Mouse (Mus musculus) brown adipose tissue, adult 24 weeks (tissue): ENCODE data around the gene Mxra8. TPM values are rescaled to one million over a fixed set of nuclear protein-coding genes. Genes with fewer than 3 reads are reported as not detected.

Source experiments
- H3K27ac ChIP-seq: fragments of 200-500 bp; replicated peaks from 2 replicates; pipeline ENCODE4 v1.5.1; 2012; ENCODE audit warnings: low read depth, mild to moderate bottlenecking, low read length
- H3K4me1 ChIP-seq: fragments of 200-500 bp; 2 replicates; pipeline ENCODE4 v1.6.1; 2012; ENCODE audit warnings: low read length, mixed read lengths; ENCODE audit not compliant: control insufficient read depth, insufficient read depth, insufficient read length
- H3K4me3 ChIP-seq: fragments of 200-500 bp; 2 replicates; pipeline ENCODE4 v1.5.1; 2012; ENCODE audit warnings: low read depth, mild to moderate bottlenecking, low read length, moderate library complexity; ENCODE audit not compliant: insufficient read depth
- polyA plus RNA-seq: library from polyadenylated mRNA; stranded (reverse); fragments of >200 nt; gene quantifications from 2 replicates; pipeline ENCODE4 v1.2.4, GENCODE M21; 2012; ENCODE audit not compliant: missing spikeins, insufficient read depth, insufficient read length

Gene Mxra8
- polyA plus RNA-seq, 1 experiment, result 22.3 TPM

DNA sequence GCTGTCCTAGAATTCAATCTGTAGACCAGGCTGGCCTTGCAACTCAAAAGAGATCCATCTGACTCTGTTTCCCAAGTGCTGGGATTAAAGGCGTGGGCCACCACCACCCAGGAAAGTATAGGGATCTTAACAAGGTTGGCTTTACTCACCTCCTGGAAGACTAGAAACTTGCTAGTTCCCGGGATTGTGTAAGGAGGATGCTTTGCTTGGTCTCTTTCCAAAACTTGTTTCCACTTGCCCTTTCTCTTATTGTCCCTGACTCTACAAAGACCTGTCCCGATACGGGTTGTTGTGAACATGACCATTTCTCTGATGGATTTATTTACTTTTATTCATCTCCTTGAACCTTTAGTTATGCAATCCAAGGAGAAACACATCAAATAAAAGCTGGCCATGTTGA, 9.6 kb upstream of the Mxra8 start:
- peaks cover 10% of the 10 kb centered on the region for H3K4me1 ChIP-seq
- H3K27ac ChIP-seq, result no peak overlapping the region
- no peak overlapping the region for H3K4me3 ChIP-seq

DNA sequence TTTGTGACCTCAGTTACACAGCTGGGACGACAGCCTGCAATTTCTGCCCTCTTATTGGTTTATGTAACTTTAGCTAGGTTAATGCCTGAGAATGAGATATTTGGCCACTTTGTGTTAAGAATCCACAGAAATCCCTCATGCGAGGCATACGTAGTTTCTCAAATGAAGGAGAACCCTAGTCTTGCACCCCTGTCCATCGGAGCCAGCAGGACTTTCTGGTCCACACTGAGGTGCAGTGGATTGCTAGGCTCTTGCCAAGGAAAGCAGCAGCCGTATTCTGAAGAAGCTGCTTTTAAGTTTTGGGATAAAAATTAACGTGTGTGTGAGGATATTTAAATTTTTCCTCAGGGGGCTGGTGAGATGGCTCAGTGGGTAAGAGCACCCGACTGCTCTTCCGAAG, 8.9 kb upstream of the Mxra8 start:
- H3K4me3 ChIP-seq, result 0 out of 2 replicates have a peak overlapping the region, but pooled peaks have one; percentile 8
- peaks cover 10% of the 10 kb centered on the region for H3K4me1 ChIP-seq
- H3K27ac ChIP-seq, result no peak overlapping the region

DNA sequence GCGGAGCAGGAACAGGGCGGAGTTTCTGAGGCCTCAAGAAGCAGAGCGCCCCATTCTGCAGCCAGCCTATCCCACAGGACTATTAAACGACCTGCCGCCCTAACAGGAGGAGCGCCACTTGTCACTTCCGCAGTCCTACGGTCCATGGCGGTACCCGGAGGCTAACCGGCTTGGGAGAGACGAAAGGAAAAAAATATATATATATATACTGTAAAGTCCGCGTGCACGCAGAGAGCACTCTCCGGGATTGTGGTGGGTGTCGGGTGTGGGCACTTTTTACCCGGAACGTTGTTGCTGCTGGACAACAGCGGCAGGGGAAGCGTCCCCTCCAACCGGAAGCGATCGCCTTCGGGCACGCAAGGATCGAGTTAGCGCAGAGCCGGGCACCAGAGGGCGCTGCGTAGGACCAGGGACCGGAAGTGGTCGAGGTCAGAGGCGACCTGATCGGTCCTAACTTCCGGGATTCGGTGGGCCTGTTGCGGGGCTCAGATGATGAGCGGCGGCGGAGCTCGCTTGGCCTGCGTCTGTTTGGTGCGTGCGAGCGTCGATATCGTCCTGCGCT, 8.2 kb upstream of the Mxra8 start, which contains the start of gene Aurkaip1:
Gene Aurkaip1 (plus strand): TSS at position 68 of the 562 bp plus-strand sequence.
- Histone ChIP-seq H3K4me3 (peak within 1 kb of the TSS; percentile 80), H3K4me1 (peaks cover 10% of the 10 kb centered on the region), H3K27ac (peak within 1 kb of the TSS; percentile 77)

DNA sequence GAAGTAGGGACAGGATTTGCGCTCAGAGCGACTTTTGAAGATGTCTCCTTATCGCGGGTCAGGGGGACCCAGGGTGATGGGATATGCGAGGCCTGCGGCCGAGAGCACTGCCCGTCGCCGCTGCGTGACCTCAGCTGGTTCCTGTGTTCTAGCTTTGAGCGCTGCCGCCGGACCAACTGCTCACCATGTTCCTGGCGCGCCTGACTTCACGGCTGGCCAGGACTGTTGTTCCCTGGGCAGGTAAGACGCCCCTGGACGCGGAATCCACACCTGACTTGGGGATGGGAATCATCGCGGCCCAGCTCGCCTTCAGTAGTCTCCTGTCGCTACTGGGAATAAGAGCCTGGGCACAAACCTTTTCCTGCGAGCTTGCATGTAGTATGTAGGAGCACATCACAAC, 7.6 kb upstream of the Mxra8 start:
- Histone ChIP-seq H3K4me3 (peak overlapping the region; percentile 80), H3K27ac (peak overlapping the region; percentile 77), H3K4me1 (peaks cover 10% of the 10 kb centered on the region)

DNA sequence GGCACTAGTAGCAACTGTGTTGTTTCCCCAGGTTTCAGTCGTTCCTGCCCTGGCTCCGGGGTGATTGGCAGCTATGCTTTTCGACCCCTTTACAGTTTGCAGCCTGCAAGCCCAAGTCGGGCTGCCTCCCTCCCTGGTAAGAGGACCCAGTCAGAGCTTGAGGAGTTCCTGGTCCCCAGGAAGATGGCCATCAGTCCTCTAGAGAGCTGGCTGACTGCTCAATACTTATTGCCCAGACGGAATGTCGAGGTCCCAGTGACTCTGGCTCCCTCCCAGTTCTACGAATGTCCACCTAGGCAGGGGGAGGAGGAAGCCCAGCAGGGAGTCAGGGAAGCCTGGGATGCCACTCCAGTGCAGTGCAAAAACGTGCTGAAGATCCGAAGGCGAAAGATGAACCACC, 7.2 kb upstream of the Mxra8 start:
- Histone ChIP-seq H3K4me1 (peaks cover 11% of the 10 kb centered on the region), H3K4me3 (peak overlapping the region; percentile 80), H3K27ac (peak overlapping the region; percentile 77)

DNA sequence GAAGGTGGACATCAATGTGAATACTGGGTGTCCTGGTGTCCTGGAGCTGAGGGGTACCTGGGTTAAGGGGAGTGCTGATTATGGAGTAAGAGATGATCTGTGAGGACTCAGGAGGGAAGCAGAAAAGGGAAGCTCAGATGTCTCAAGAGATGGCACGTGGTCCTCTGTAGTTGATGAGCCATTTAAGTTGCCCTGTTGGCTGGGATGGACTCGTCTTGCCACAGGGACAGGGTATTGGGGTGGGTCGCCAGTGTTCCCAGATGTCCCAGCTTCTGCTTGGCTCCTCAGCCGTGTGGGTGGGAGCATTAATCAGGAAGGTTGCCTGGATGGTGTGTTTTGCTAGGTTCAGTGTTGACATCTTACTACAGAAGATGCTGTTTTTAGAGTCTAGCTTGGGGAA, 6.2 kb upstream of the Mxra8 start:
- H3K27ac ChIP-seq, result no peak overlapping the region
- peaks cover 19% of the 10 kb centered on the region for H3K4me1 ChIP-seq
- no peak overlapping the region for H3K4me3 ChIP-seq

DNA sequence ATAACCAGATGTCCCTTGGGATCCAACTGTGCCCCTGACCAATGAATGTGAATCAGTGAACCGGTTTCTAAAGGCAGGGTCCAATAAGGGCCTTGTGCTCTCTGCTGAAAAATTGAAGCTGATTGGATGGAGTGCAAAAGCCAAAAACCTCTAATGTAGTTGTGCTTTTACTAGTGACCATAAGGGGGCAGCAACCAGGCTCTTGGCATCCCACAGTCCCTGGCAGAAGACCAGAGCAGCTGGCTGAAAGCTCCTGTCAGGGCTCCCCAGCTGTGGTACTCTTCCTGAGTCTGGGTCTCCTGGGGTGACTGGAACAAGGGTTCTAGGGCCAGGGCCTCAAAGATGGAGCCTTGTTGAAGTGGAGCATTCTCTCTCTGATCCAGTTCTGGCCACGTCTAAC, 5.6 kb upstream of the Mxra8 start:
- H3K27ac ChIP-seq, result peak overlapping the region; percentile 60
- peaks cover 21% of the 10 kb centered on the region for H3K4me1 ChIP-seq
- H3K4me3 ChIP-seq, result no peak overlapping the region

DNA sequence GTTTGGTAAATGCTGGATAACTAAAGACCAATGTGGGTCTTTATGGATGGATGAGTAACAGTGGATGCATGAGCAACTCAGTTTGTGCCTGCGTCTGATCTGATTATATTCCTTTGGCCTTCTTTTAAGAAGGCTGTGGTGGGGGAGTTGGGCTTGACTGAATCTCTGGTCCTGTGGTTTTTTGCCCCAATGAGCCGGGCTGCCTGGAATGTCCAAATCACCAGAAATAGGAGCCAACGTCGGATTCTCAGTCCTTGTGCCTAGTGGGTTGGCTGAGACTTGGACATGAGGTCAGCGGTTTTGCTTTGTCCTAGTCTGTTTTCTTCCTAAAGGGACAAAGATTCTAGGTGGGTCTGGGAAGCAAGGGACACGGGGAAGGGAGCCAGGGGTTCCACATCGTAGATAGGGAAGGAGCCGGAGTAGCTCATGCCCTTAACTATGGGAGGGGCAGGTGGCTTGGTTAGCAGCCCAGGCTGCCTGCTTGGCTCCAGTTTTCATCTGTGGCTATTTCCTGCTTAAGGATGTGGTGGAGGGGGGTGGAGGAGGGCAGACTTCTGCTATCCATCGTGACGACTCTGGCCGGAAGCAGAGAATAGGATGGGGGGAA, 2.0 kb upstream of the Mxra8 start:
- Histone ChIP-seq H3K4me3 (no peak overlapping the region), H3K4me1 (peaks cover 25% of the 10 kb centered on the region), H3K27ac (peak overlapping the region; percentile 92)

DNA sequence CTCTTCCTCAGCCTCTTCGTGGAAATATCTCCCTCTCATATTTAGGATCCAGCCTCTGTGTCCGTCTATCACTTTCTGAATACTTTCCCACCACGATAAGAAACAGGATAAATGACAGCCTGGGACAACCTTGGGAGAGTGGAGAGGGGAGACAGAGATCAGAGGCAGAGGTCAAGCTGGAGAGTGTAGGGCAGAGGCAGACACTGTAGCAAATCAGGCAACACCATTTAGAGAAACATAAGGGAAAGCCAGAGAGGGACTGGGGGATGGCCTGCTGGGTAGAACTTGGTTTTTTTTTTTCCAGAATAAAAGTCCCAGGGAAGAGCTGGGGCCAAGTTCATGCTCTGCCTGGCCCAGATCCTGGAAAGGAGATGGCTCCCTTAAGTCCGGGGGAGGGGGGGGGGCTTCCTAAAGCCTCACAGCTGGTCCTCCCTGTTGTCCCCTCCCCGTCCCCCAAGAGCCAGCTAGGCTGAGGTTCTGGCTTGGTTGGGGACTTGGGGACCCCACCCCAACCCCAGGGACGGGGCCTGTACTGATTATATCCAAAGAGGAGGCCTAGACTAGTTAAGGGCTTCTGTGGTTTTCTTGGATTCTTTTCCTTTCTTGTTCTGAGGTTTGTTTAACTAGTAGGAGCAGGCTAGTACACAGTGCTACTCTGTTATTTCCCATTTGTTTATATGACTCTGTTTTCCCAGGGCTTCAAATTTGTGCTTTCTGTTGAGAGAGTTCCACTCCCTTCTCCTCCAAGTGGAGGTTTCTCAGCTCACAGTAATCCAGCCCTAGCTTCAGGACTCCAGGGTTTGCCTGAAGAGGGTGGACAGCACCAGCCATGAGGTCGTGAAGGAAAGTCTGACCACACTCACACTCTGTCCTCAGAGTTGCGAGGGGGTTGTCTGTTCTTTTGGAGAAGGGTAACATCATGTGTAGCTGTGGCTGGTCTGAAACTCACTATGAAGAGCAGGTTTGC, 1.0 kb upstream of the Mxra8 start:
- Histone ChIP-seq H3K27ac (peak overlapping the region; percentile 92), H3K4me3 (no peak overlapping the region), H3K4me1 (peaks cover 23% of the 10 kb centered on the region)

DNA sequence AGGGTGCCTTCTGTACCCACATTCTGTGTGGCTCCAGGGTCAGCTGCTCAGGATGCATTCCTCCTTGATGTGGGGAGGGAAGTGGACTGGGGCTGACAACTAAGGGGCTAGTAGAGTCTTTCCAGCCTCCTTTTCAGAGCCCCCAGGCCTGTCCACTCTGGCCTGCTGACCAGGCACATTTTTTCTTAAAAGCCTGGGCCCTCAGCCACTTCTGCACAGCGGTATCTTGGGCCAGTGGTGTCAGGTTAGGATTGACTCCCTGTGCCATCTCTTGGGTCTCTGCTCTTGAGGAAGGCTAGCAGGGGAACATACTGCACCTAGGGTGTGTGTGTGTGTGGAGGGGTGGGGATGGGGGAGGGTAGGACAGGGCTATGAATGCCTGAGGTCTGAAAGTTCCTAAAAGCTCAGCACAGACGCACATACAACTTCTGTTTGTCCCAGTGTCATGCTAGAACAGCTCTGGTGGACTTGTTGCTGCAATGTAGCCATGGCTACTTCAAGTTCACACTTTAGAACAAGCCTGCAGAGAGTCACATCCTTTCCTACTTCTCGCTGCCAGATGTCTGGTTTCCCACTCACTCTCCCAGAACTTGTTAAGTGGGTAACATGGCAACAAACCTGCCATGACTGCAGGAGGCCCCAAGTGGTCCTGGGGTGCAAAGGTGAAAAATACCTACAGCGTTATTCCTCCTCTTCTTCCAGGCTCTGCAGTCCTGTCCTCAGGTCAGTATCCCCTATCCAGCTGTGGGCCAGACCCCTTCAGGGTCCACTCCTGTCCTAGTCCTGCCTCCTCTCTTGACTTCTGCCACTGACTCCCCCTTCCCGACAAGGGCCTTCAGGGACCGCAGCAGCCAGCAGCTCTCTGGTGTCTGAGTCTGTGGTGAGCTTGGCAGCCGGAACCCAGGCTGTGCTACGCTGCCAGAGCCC, 859 bp downstream of the Mxra8 start:
- Histone ChIP-seq H3K27ac (peak overlapping the region; percentile 76), H3K4me3 (peak overlapping the region; percentile 58), H3K4me1 (peaks cover 19% of the 10 kb centered on the region)

DNA sequence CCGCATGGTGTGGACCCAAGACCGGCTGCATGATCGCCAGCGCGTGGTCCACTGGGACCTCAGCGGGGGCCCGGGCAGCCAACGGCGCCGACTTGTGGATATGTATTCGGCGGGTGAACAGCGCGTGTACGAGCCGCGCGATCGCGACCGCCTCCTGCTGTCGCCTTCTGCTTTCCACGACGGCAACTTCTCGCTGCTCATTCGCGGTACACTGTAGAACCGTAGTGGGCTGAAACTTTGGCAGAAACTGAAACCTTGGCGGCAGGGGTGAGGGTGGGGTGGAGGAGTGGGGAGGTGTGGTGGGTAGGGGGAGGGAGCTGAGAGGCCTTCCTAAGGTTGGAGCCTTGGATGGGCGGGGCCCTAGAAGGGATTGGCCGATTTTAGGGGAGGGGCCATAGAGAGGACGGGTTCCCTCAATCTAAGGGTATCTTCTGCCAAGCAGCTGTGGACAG, 1.5 kb downstream of the Mxra8 start:
- Histone ChIP-seq H3K4me3 (peak overlapping the region; percentile 58), H3K4me1 (peaks cover 19% of the 10 kb centered on the region), H3K27ac (0 out of 2 replicates have a peak overlapping the region, but pooled peaks have one; percentile 13)

DNA sequence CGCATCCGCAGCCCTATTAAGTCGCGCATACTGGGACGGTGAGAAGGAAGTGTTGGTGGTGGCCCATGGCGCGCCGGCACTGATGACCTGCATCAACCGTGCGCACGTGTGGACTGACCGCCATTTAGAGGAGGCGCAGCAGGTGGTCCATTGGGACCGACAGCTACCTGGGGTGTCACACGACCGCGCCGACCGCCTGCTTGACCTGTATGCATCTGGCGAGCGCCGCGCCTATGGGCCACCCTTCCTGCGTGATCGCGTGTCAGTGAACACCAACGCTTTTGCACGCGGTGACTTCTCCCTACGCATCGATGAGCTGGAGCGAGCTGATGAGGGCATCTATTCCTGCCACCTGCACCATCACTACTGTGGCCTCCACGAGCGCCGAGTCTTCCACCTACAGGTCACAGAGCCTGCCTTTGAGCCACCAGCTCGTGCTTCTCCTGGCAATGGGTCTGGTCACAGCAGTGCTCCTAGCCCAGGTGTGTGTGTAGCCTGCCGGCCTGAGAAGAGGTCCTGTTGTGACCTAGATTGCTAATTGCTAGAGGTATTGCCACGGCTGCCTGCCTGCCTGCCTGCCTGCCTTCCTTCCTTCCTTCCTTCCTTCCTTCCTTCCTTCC, 2.3 kb downstream of the Mxra8 start:
- Histone ChIP-seq H3K4me3 (peak overlapping the region; percentile 4), H3K4me1 (peaks cover 22% of the 10 kb centered on the region), H3K27ac (no peak overlapping the region)

DNA sequence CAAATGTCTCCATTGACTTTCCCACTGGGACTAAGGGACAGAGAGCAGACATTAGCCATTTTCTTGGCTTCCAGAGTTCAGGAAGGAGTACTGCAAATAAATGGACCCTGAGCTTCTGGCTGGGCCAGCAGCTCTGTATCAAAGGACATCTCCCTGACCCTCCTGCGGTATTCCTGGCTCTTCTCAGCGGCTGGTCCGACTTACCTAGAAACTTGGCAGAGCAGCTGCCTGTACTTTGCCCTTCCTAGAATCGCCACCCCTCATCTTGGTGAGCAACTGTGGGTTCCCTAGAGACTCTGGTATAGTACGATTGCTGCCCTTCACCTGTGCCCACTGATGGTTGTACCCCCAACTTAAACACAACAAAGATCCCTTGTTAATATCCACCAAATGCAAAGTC, 3.8 kb downstream of the Mxra8 start:
- peaks cover 12% of the 10 kb centered on the region for H3K4me1 ChIP-seq
- H3K4me3 ChIP-seq, result no peak overlapping the region
- H3K27ac ChIP-seq, result no peak overlapping the region
